Mouse (Mus musculus): Measurements from ENCODE around the gene Chn2. TPM values are rescaled to one million over a fixed set of nuclear protein-coding genes. Genes with fewer than 3 reads are reported as not detected.

Gene Chn2
- polyA plus RNA-seq, 1 experiment = not detected

GRCm38 (mm10) chr6:54118395-54118794 lies 79.0 kb downstream of the Chn2 start:
- no peaks in the 10 kb centered on the region for H3K27me3 ChIP-seq (ENCODE audit: control insufficient read depth)
- no peaks in the 10 kb centered on the region for H3K4me1 ChIP-seq (ENCODE audit: control insufficient read depth)
- no peak for TF ChIP-seq TAL1 (IDR thresholded peaks at IDR 0.05; ENCODE audit: low read length)
- H3K9me3 ChIP-seq (ENCODE audit: control insufficient read depth, low read length) = no peaks in the 10 kb centered on the region
- H3K36me3 ChIP-seq (ENCODE audit: control insufficient read depth) = no peaks in the 10 kb centered on the region
- H3K4me3 ChIP-seq (replicated peaks) = no peak overlapping the region

GRCm38 (mm10) chr6:54118897-54119296 lies 79.5 kb downstream of the Chn2 start:
- no peaks in the 10 kb centered on the region for H3K27me3 ChIP-seq (ENCODE audit: control insufficient read depth)
- H3K4me3 ChIP-seq (replicated peaks) = no peak overlapping the region
- H3K4me1 ChIP-seq (ENCODE audit: control insufficient read depth) = no peaks in the 10 kb centered on the region
- TF ChIP-seq GATA1 (IDR thresholded peaks at IDR 0.05; ENCODE audit: low read length) = no peak
- TF ChIP-seq TAL1 (IDR thresholded peaks at IDR 0.05; ENCODE audit: low read length) = no peak
- no peaks in the 10 kb centered on the region for H3K36me3 ChIP-seq (ENCODE audit: control insufficient read depth)
- H3K9me3 ChIP-seq (ENCODE audit: control insufficient read depth, low read length) = no peaks in the 10 kb centered on the region

GRCm38 (mm10) chr6:54119461-54119860 lies 80.1 kb downstream of the Chn2 start:
- H3K9me3 ChIP-seq (ENCODE audit: control insufficient read depth, low read length) = no peaks in the 10 kb centered on the region
- H3K4me1 ChIP-seq (ENCODE audit: control insufficient read depth) = no peaks in the 10 kb centered on the region
- H3K36me3 ChIP-seq (ENCODE audit: control insufficient read depth) = no peaks in the 10 kb centered on the region
- no peaks in the 10 kb centered on the region for H3K27me3 ChIP-seq (ENCODE audit: control insufficient read depth)
- TF ChIP-seq GATA1 (IDR thresholded peaks at IDR 0.05; ENCODE audit: low read length) = no peak
- TF ChIP-seq TAL1 (IDR thresholded peaks at IDR 0.05; ENCODE audit: low read length) = no peak
- H3K4me3 ChIP-seq (replicated peaks) = no peak overlapping the region

GRCm38 (mm10) chr6:54119885-54120666 lies 80.7 kb downstream of the Chn2 start:
- Histone ChIP-seq H3K4me3 (replicated peaks) (no peak overlapping the region), H3K27me3 (ENCODE audit: control insufficient read depth) (no peaks in the 10 kb centered on the region), H3K4me1 (ENCODE audit: control insufficient read depth) (no peaks in the 10 kb centered on the region), H3K36me3 (ENCODE audit: control insufficient read depth) (no peaks in the 10 kb centered on the region), H3K9me3 (ENCODE audit: control insufficient read depth, low read length) (no peaks in the 10 kb centered on the region)
- no peak for TF ChIP-seq GATA1 (IDR thresholded peaks at IDR 0.05; ENCODE audit: low read length)
- TF ChIP-seq TAL1 (IDR thresholded peaks at IDR 0.05; ENCODE audit: low read length) = no peak

- no peak for TF ChIP-seq GATA1 (IDR thresholded peaks at IDR 0.05; ENCODE audit: low read length)
- no peak for TF ChIP-seq TAL1 (IDR thresholded peaks at IDR 0.05; ENCODE audit: low read length)
- Histone ChIP-seq H3K36me3 (ENCODE audit: control insufficient read depth) (no peaks in the 10 kb centered on the region), H3K4me1 (ENCODE audit: control insufficient read depth) (no peaks in the 10 kb centered on the region), H3K27me3 (ENCODE audit: control insufficient read depth) (no peaks in the 10 kb centered on the region), H3K4me3 (replicated peaks) (no peak overlapping the region), H3K9me3 (ENCODE audit: control insufficient read depth, low read length) (no peaks in the 10 kb centered on the region)
These were observed 81.5 kb downstream of the Chn2 start for GRCm38 (mm10) chr6:54120889-54121288.

- Histone ChIP-seq H3K4me1 (ENCODE audit: control insufficient read depth) (no peaks in the 10 kb centered on the region), H3K4me3 (replicated peaks) (no peak overlapping the region), H3K9me3 (ENCODE audit: control insufficient read depth, low read length) (no peaks in the 10 kb centered on the region), H3K36me3 (ENCODE audit: control insufficient read depth) (no peaks in the 10 kb centered on the region), H3K27me3 (ENCODE audit: control insufficient read depth) (no peaks in the 10 kb centered on the region)
- TF ChIP-seq TAL1 (IDR thresholded peaks at IDR 0.05; ENCODE audit: low read length) = no peak
- TF ChIP-seq GATA1 (IDR thresholded peaks at IDR 0.05; ENCODE audit: low read length) = no peak
These were observed 85.2 kb downstream of the Chn2 start for GRCm38 (mm10) chr6:54124519-54124918.

- H3K4me1 ChIP-seq (ENCODE audit: control insufficient read depth) = no peaks in the 10 kb centered on the region
- no peak overlapping the region for H3K4me3 ChIP-seq (replicated peaks)
- TF ChIP-seq GATA1 (IDR thresholded peaks at IDR 0.05; ENCODE audit: low read length) (no peak), TAL1 (IDR thresholded peaks at IDR 0.05; ENCODE audit: low read length) (no peak)
These were observed 86.2 kb downstream of the Chn2 start for GRCm38 (mm10) chr6:54125536-54125935.

GRCm38 (mm10) chr6:54126225-54126992 lies 87.1 kb downstream of the Chn2 start:
- H3K4me1 ChIP-seq (ENCODE audit: control insufficient read depth) = no peaks in the 10 kb centered on the region
- TF ChIP-seq TAL1 (IDR thresholded peaks at IDR 0.05; ENCODE audit: low read length) (no peak), GATA1 (IDR thresholded peaks at IDR 0.05; ENCODE audit: low read length) (no peak)
- no peak overlapping the region for H3K4me3 ChIP-seq (replicated peaks)
- H3K9me3 ChIP-seq (ENCODE audit: control insufficient read depth, low read length) = no peaks in the 10 kb centered on the region
- no peaks in the 10 kb centered on the region for H3K27me3 ChIP-seq (ENCODE audit: control insufficient read depth)
- H3K36me3 ChIP-seq (ENCODE audit: control insufficient read depth) = no peaks in the 10 kb centered on the region

More at GRCm38 (mm10) chr6:54125536-54125935, 86.2 kb downstream of the Chn2 start:
- Histone ChIP-seq H3K9me3 (ENCODE audit: control insufficient read depth, low read length) (no peaks in the 10 kb centered on the region), H3K36me3 (ENCODE audit: control insufficient read depth) (no peaks in the 10 kb centered on the region), H3K27me3 (ENCODE audit: control insufficient read depth) (no peaks in the 10 kb centered on the region)

- no peaks in the 10 kb centered on the region for H3K27me3 ChIP-seq (ENCODE audit: control insufficient read depth)
- no peaks in the 10 kb centered on the region for H3K4me1 ChIP-seq (ENCODE audit: control insufficient read depth)
- H3K9me3 ChIP-seq (ENCODE audit: control insufficient read depth, low read length) = no peaks in the 10 kb centered on the region
- H3K4me3 ChIP-seq (replicated peaks) = no peak overlapping the region
- TF ChIP-seq TAL1 (IDR thresholded peaks at IDR 0.05; ENCODE audit: low read length) (no peak), GATA1 (IDR thresholded peaks at IDR 0.05; ENCODE audit: low read length) (no peak)
- H3K36me3 ChIP-seq (ENCODE audit: control insufficient read depth) = no peaks in the 10 kb centered on the region
These were observed 87.8 kb downstream of the Chn2 start for GRCm38 (mm10) chr6:54126993-54127697.

Data from erythroblast, embryonic 14.5 days (primary cell).